8 mouse cellular contexts compared by ENCODE assay signal in genomic region chr5:136198474-136199391, GRCm38 (mm10). TPM values are rescaled to one million over a fixed set of nuclear protein-coding genes. Genes with fewer than 3 reads are reported as not detected.
A peak's percentile ranks its signal among the peaks of the same experiment; 100 is the strongest.
DNase-seq lines count a peak whose midpoint lies in the region; ATAC-seq and TF ChIP-seq lines count a peak whose summit lies in the region.

Gene Prkrip1 (minus strand): TSS chr5:136198963.

- TF ChIP-seq POLR2A in testis, adult 2 months (IDR thresholded peaks at IDR 0.05; ENCODE audit: control insufficient read depth, low read depth, low read length): peak; percentile 89

- 0 out of 2 replicates have a peak, but pooled peaks have one; percentile 23 for TF ChIP-seq EP300 in heart, postnatal 0 days (IDR thresholded peaks at IDR 0.05; ENCODE audit: low read depth)

- peaks cover 14% of the 10 kb centered on the region for H3K9me3 ChIP-seq in E14TG2a.4 (ENCODE audit: low read length)
- no peaks in the 10 kb centered on the region for H3K9me3 ChIP-seq in forebrain, embryonic 12.5 days
- no peaks in the 10 kb centered on the region for H3K9me3 ChIP-seq in heart, postnatal 0 days (replicated peaks; ENCODE audit: control insufficient read depth, low read length)
- H3K9me3 ChIP-seq in liver, embryonic 16.5 days (replicated peaks; ENCODE audit: control insufficient read depth, low read length): no peaks in the 10 kb centered on the region
- no peaks in the 10 kb centered on the region for H3K9me3 ChIP-seq in neural tube, embryonic 13.5 days

- peak; percentile 96 for DNase-seq in c-Kit-positive CD71-positive TER-119-positive erythroid progenitor cells, embryonic 14.5 days (ENCODE audit: low spot score)
- DNase-seq in heart, postnatal 0 days (ENCODE audit: low spot score): peak; percentile 92
- peak; percentile 94 to 96 for DNase-seq in kidney, postnatal 4 days

- under 1% methylated on average over 62 of the region's 62 CpGs for WGBS in forebrain, embryonic 12.5 days
- under 1% methylated on average over 62 of the region's 62 CpGs for WGBS in heart, postnatal 0 days
- 0% methylated on average over 61 of the region's 62 CpGs for WGBS in liver, embryonic 16.5 days (ENCODE audit: insufficient replicate concordance)
- under 1% methylated on average over 62 of the region's 62 CpGs for WGBS in neural tube, embryonic 13.5 days

- ATAC-seq in forebrain, embryonic 12.5 days (ENCODE audit: low FRiP score): peak; percentile 91
- ATAC-seq in heart, postnatal 0 days (ENCODE audit: insufficient read depth, low read depth): peak; percentile 91
- ATAC-seq in liver, embryonic 16.5 days (ENCODE audit: low read depth): peak; percentile 91
- ATAC-seq in neural tube, embryonic 13.5 days (ENCODE audit: low read depth): peak; percentile 83

- H3K27me3 ChIP-seq in E14TG2a.4 (ENCODE audit: insufficient read depth, low read length): no peaks in the 10 kb centered on the region
- no peaks in the 10 kb centered on the region for H3K27me3 ChIP-seq in forebrain, embryonic 12.5 days
- no peaks in the 10 kb centered on the region for H3K27me3 ChIP-seq in heart, postnatal 0 days (ENCODE audit: control insufficient read depth, insufficient read depth, low read length)
- H3K27me3 ChIP-seq in liver, embryonic 16.5 days (ENCODE audit: control insufficient read depth, insufficient read depth, low read depth, low read length): no peaks in the 10 kb centered on the region
- no peaks in the 10 kb centered on the region for H3K27me3 ChIP-seq in neural tube, embryonic 13.5 days
- no peaks in the 10 kb centered on the region for H3K27me3 ChIP-seq in testis, adult 2 months (ENCODE audit: control insufficient read depth, insufficient read depth, low read length)

- H3K4me3 ChIP-seq in E14TG2a.4 (replicated peaks; ENCODE audit: low read length): peak within 1 kb of the TSS; percentile 99
- H3K4me3 ChIP-seq in forebrain, embryonic 12.5 days (replicated peaks): peak within 1 kb of the TSS; percentile 74
- H3K4me3 ChIP-seq in heart, postnatal 0 days (ENCODE audit: low read depth, low read length): peak within 1 kb of the TSS; percentile 97
- H3K4me3 ChIP-seq in liver, embryonic 16.5 days (ENCODE audit: low read depth, low read length): peak within 1 kb of the TSS; percentile 85
- H3K4me3 ChIP-seq in neural tube, embryonic 13.5 days: peak within 1 kb of the TSS; percentile 90
- H3K4me3 ChIP-seq in testis, adult 2 months (ENCODE audit: control insufficient read depth, low read depth, low read length): peak within 1 kb of the TSS; percentile 99

- peaks cover 43% of the 10 kb centered on the region for H3K36me3 ChIP-seq in E14TG2a.4 (ENCODE audit: insufficient read depth, low read length)
- peaks cover 35% of the 10 kb centered on the region for H3K36me3 ChIP-seq in forebrain, embryonic 12.5 days (replicated peaks)
- H3K36me3 ChIP-seq in heart, postnatal 0 days (replicated peaks; ENCODE audit: control insufficient read depth, insufficient read depth, low read length): peaks cover 30% of the 10 kb centered on the region
- peaks cover 25% of the 10 kb centered on the region for H3K36me3 ChIP-seq in liver, embryonic 16.5 days (ENCODE audit: control insufficient read depth, insufficient read depth)
- H3K36me3 ChIP-seq in neural tube, embryonic 13.5 days: peaks cover 36% of the 10 kb centered on the region
- no peaks in the 10 kb centered on the region; the same call in 1 of the 2 replicates for H3K36me3 ChIP-seq in testis, adult 2 months (ENCODE audit: control insufficient read depth, insufficient read depth, low read length)

- peak within 1 kb of the TSS; percentile 78 for H3K27ac ChIP-seq in forebrain, embryonic 12.5 days
- peak within 1 kb of the TSS; percentile 88 for H3K27ac ChIP-seq in heart, postnatal 0 days (ENCODE audit: low read depth)
- peak within 1 kb of the TSS; percentile 80 for H3K27ac ChIP-seq in liver, embryonic 16.5 days (ENCODE audit: low read length)
- H3K27ac ChIP-seq in neural tube, embryonic 13.5 days (replicated peaks): peak within 1 kb of the TSS; percentile 85
- H3K27ac ChIP-seq in testis, adult 2 months (ENCODE audit: control insufficient read depth, insufficient read depth, low read depth, low read length): peak within 1 kb of the TSS; percentile 76

- peaks cover 19% of the 10 kb centered on the region for H3K4me1 ChIP-seq in E14TG2a.4 (replicated peaks; ENCODE audit: low read depth, low read length)
- peaks cover 17% of the 10 kb centered on the region for H3K4me1 ChIP-seq in forebrain, embryonic 12.5 days
- peaks cover 8% of the 10 kb centered on the region; the same call in 1 of the 2 replicates for H3K4me1 ChIP-seq in heart, postnatal 0 days (ENCODE audit: control insufficient read depth, insufficient read depth)
- peaks cover 11% of the 10 kb centered on the region for H3K4me1 ChIP-seq in liver, embryonic 16.5 days (ENCODE audit: control insufficient read depth, low read depth, low read length)
- H3K4me1 ChIP-seq in neural tube, embryonic 13.5 days (replicated peaks): peaks cover 16% of the 10 kb centered on the region
- peaks cover 7% of the 10 kb centered on the region for H3K4me1 ChIP-seq in testis, adult 2 months (ENCODE audit: control insufficient read depth, insufficient read depth, low read length)

- peak within 1 kb of the TSS; percentile 84 for H3K9ac ChIP-seq in forebrain, embryonic 12.5 days
- H3K9ac ChIP-seq in heart, postnatal 0 days (replicated peaks; ENCODE audit: low read depth, low read length): peak within 1 kb of the TSS; percentile 94
- peak within 1 kb of the TSS; percentile 90 for H3K9ac ChIP-seq in liver, embryonic 16.5 days (ENCODE audit: low read depth, low read length)
- H3K9ac ChIP-seq in neural tube, embryonic 13.5 days: peak within 1 kb of the TSS; percentile 85

- TF ChIP-seq CTCF in E14TG2a.4 (conservative IDR thresholded peaks at IDR 0.05; ENCODE audit: low read length): no peak
- no peak for TF ChIP-seq CTCF in heart, postnatal 0 days (IDR thresholded peaks at IDR 0.05; ENCODE audit: low read depth)
- TF ChIP-seq CTCF in testis, adult 2 months (IDR thresholded peaks at IDR 0.05; ENCODE audit: control insufficient read depth, insufficient read depth, insufficient replicate concordance, low read depth, low read length): no peak

- peak within 1 kb of the TSS; percentile 90 for H3K4me2 ChIP-seq in forebrain, embryonic 12.5 days
- peak within 1 kb of the TSS; percentile 83 for H3K4me2 ChIP-seq in heart, postnatal 0 days (ENCODE audit: low read depth, low read length)
- peak within 1 kb of the TSS; percentile 93 for H3K4me2 ChIP-seq in liver, embryonic 16.5 days (ENCODE audit: low read depth, low read length)
- H3K4me2 ChIP-seq in neural tube, embryonic 13.5 days: peak within 1 kb of the TSS; percentile 93

RNA-seq across cellular contexts. Expression of gene Prkrip1, which starts in this region (rescaled TPM):
- 71.0 and 80.1 TPM in 2 replicates for polyA plus RNA-seq in forebrain, embryonic 12.5 days (2016; fragmentation: Nextera tagmentation; extraction: Ambion mirVana)
- 1.7 and 8.4 TPM in 2 replicates for total RNA-seq in heart, postnatal 0 days (2014; rRNA removed; ENCODE audit: low replicate concordance)
- polyA plus RNA-seq in heart, postnatal 0 days (2015; fragmentation: Nextera tagmentation; extraction: Ambion mirVana): 32.7 and 34.0 TPM in 2 replicates
- 20.0 and 20.8 TPM in 2 replicates for polyA plus RNA-seq in liver, embryonic 16.5 days (2015; fragmentation: Nextera tagmentation; extraction: Ambion mirVana)
- polyA plus RNA-seq in neural tube, embryonic 13.5 days (2015; fragmentation: Nextera tagmentation; extraction: Ambion mirVana): 58.8 and 69.0 TPM in 2 replicates
- polyA plus RNA-seq in testis, adult 2 months (2012; rRNA removed): 26.0 and 27.9 TPM in 2 replicates

Comparison
In these comparisons a context has a peak if more than half of its experiments do, and no peak if none do; other contexts are left out.
1. Peak in every context shown above with its lines: DNase-seq, ATAC-seq, H3K4me3 ChIP-seq and H3K27ac ChIP-seq.